Mouse (Mus musculus) liver, adult 2 months (tissue): ENCODE measurements at regions not wholly inside any gene's neighbourhood (a gene's known extent, or its start where the extent isn't known, plus 50 kb on each side); places are given as distances from the start of the nearest gene placed in this dataset.

Experiments
- CTCF ChIP-seq: fragments of 200-500 bp; IDR thresholded peaks from 2 replicates; pipeline ENCODE4 v1.5.1; 2011; ENCODE audit warnings: low read depth, low read length, control low read depth
- POLR2A ChIP-seq: fragments of 200-500 bp; IDR thresholded peaks from 2 replicates; pipeline ENCODE4 v1.6.1; 2011; ENCODE audit warnings: low read length, control low read depth; ENCODE audit not compliant: insufficient read depth; ENCODE audit errors: extremely low read depth

DNA sequence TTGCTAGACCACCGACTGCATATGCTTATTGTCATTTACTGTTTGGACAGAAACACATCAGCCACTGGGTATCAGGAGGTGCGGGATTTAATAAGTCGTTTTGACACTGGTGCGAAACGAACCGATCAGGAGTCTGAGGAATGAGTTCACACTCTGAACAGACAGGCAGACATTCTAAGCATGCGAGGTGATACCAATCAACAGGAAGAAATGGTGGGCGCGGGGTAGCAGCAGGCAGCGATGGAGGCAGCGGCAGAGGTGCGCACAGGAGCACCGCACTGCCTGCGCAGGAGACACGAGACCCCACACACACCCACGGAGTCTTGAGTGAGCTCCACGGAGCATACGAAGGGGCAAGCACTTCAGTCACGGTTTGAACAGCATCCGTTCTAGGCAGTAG, 210.6 kb upstream of the Spred2 start:
- TF ChIP-seq CTCF (no peak), POLR2A (no peak)
